Mouse (Mus musculus): ENCODE data around the gene Hivep2.

DNA sequence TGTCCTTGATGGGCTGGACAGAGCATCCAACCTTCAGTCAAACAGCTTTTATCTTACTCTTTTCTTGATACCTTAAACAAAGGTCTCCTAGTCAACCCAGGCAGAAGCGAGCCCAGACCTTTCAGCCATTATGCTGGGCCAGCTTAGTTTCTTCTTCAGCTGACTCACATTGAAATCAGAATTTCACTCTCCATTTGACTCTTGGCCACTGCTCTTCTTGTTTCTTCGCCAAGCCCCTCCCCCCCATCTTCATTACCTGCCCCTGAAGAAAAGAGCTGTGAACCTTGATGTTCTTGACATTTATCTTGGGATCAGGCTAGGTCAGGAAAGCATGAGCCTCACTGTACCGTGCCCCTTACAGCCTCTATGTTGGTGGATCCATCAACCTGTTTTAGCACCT lies 135.0 kb downstream of the Hivep2 start:
- TF ChIP-seq CTCF (IDR thresholded peaks at IDR 0.05; ENCODE audit: borderline replicate concordance, control insufficient read depth, extremely low read depth, insufficient read depth, low read length, poor library complexity) (no peak), POLR2A (IDR thresholded peaks at IDR 0.05; ENCODE audit: control insufficient read depth, extremely low read depth, insufficient read depth, low read length, poor library complexity) (no peak)
